Mouse (Mus musculus): Measurements from ENCODE around the gene Tbl1xr1. TPM values are rescaled to one million over a fixed set of nuclear protein-coding genes. Genes with fewer than 3 reads are reported as not detected.

The Tbl1xr1 gene
- polyA plus RNA-seq, 1 experiment from 2014 or later: 10.0 TPM

DNA sequence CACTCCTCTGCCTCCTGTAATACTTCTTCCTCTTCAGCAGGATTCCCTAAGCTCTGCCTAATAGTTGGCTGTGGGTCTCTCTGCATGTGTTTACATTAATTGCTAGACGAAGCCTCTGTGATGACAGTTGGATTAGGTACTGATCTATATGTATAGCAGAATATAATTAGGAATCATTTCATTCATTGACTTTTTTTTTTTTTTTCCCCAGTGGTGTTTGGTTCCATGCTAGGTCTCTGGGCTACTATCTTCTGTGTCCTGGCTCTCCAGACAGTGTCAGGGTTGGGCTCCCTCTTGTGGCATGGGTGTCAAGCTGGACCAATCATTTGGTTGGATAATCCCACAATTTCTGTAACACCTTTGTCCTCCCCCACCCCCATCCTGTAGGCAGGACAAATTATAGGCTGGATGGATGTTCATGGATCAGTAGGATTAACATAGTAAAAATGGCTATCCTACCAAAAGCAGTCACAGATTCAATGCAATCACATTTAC is 71.0 kb downstream of the Tbl1xr1 start:
- Histone ChIP-seq H3K36me3 (no peaks in the 10 kb centered on the region), H3K27me3 (no peaks in the 10 kb centered on the region), H3K4me3 (no peak overlapping the region), H3K4me1 (replicated peaks) (0 out of 2 replicates have a peak, but pooled peaks cover 6% of the 10 kb centered on the region), H3K9me3 (replicated peaks) (no peaks in the 10 kb centered on the region), H3K27ac (no peak overlapping the region), H3K4me2 (no peak overlapping the region), H3K9ac (no peak overlapping the region)
- WGBS: 82% methylated on average over 1 of the region's 1 CpGs
- ATAC-seq (replicated peaks; ENCODE audit: insufficient number of reproducible peaks, insufficient read depth, low FRiP score, low read depth): no peak

DNA sequence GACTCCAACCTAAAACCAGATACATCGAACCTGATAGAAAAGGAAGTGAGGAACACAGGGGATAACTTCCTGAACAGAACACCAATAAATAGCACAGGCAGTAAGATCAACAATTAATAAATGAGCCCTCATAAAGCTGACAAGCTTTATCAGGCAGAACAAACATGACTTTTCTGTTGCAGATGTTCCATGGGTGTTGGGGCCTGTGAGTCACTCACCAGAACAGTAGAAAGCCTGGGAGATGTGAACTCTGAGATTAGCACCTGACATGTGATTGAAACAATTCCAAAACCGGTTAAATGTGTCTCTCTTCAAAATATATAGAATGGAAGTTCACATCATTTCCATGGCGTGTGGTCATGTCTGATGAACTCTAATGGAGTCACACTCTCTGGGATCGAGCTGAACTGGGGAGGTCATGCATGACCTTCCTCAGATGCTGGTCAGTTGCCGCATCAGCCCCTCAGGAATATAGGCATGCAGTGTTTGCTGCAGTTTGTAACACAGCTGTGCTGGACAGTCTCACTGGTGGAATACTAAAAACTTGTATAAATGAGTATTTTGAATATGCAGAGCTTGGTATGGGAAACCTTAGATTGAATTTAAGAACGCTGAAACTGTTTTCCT is 72.0 kb downstream of the Tbl1xr1 start:
- H3K9me3 ChIP-seq (replicated peaks): no peaks in the 10 kb centered on the region
- 0 out of 2 replicates have a peak, but pooled peaks cover 6% of the 10 kb centered on the region for H3K4me1 ChIP-seq (replicated peaks)
- no peak overlapping the region for H3K9ac ChIP-seq
- H3K4me2 ChIP-seq: no peak overlapping the region
- no peak for ATAC-seq (replicated peaks; ENCODE audit: insufficient number of reproducible peaks, insufficient read depth, low FRiP score, low read depth)
- no peaks in the 10 kb centered on the region for H3K36me3 ChIP-seq
- 69% methylated on average over 6 of the region's 6 CpGs for WGBS
- H3K27ac ChIP-seq: no peak overlapping the region
- H3K27me3 ChIP-seq: no peaks in the 10 kb centered on the region
- no peak overlapping the region for H3K4me3 ChIP-seq

DNA sequence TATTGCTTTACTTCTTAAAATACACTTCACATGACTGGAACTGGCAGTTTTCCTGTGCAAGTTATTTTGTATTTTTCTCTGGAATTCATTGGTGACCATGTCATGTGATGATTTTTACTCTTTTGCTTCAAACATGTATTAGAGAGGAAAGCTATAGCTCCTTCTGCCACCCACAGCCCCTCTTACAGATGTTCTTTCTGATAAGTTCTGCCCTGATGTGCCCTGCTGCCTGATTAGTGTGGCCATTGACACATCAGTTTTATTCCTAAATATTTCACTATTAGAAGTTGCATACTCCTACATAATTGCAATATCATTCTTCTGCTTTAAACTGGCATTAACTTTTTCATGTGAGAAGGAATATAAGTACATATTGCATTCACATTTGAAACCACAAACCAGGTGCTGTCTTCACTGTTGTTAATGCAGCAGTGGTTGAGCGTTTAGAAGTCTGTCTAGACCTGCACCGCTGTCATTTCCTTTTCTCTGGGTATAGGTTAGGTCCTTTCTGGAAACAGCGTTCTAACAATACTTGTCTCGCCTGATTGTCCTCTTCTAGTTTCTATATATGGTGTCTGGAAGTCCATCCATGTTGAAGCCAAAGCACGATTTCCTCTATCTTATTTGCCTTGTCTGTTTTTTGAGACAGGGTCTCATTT is 74.5 kb downstream of the Tbl1xr1 start:
- H3K27me3 ChIP-seq: no peaks in the 10 kb centered on the region
- 79% methylated on average over 5 of the region's 5 CpGs for WGBS
- H3K36me3 ChIP-seq: no peaks in the 10 kb centered on the region
- H3K4me3 ChIP-seq: no peak overlapping the region
- no peak overlapping the region for H3K4me2 ChIP-seq
- H3K9me3 ChIP-seq (replicated peaks): no peaks in the 10 kb centered on the region
- ATAC-seq (replicated peaks; ENCODE audit: insufficient number of reproducible peaks, insufficient read depth, low FRiP score, low read depth): no peak
- H3K27ac ChIP-seq: no peak overlapping the region
- H3K4me1 ChIP-seq (replicated peaks): no peaks in the 10 kb centered on the region
- no peak overlapping the region for H3K9ac ChIP-seq

DNA sequence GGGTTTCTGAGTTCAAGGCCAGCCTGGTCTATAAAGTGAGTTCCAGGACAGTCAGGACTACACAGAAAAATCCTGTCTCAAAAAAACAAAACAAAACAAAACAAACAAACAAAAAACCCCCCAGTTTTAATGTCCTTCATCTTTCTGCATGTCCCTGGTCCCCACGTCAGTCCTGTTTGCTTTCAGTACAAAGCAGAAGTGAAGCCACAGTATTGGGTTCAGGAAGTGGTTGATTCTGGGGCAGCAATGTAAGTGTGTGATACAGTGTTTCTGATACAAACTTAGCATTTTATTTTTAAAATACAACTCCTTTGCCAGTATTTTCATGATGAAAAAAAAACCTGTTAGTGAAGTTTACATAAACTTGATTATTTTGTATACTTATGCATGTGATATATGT is 76.3 kb downstream of the Tbl1xr1 start:
- Histone ChIP-seq H3K27ac (no peak overlapping the region), H3K9ac (no peak overlapping the region), H3K36me3 (no peaks in the 10 kb centered on the region), H3K4me3 (no peak overlapping the region), H3K9me3 (replicated peaks) (no peaks in the 10 kb centered on the region), H3K4me1 (replicated peaks) (no peaks in the 10 kb centered on the region), H3K4me2 (no peak overlapping the region), H3K27me3 (no peaks in the 10 kb centered on the region)
- ATAC-seq (replicated peaks; ENCODE audit: insufficient number of reproducible peaks, insufficient read depth, low FRiP score, low read depth): no peak
- WGBS: 86% methylated on average over 1 of the region's 1 CpGs

DNA sequence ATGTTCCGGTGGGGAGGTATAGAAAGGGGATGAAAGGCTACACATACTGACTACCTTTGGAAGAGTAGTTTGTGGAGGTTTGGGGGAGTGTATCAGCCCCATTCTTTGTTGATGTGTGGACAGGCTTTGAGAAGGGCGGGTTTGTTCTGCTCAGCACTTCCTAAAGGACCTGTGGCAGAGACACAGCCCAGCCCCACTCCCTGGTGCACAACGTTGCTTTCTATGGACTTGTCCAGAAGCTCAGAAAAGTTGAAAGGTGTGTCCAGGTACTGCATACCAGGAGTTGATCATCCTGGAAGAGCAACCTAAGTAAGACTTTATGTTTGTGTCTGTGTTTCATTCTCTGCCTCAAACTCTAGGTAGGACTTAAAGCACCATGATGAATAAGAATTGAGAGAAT is 78.1 kb downstream of the Tbl1xr1 start:
- 75% methylated on average over 3 of the region's 3 CpGs for WGBS
- no peak overlapping the region for H3K4me2 ChIP-seq
- H3K27me3 ChIP-seq: no peaks in the 10 kb centered on the region
- H3K4me1 ChIP-seq (replicated peaks): no peaks in the 10 kb centered on the region
- no peak for ATAC-seq (replicated peaks; ENCODE audit: insufficient number of reproducible peaks, insufficient read depth, low FRiP score, low read depth)
- H3K9ac ChIP-seq: no peak overlapping the region
- no peaks in the 10 kb centered on the region for H3K9me3 ChIP-seq (replicated peaks)
- no peak overlapping the region for H3K27ac ChIP-seq
- no peak overlapping the region for H3K4me3 ChIP-seq
- H3K36me3 ChIP-seq: no peaks in the 10 kb centered on the region

DNA sequence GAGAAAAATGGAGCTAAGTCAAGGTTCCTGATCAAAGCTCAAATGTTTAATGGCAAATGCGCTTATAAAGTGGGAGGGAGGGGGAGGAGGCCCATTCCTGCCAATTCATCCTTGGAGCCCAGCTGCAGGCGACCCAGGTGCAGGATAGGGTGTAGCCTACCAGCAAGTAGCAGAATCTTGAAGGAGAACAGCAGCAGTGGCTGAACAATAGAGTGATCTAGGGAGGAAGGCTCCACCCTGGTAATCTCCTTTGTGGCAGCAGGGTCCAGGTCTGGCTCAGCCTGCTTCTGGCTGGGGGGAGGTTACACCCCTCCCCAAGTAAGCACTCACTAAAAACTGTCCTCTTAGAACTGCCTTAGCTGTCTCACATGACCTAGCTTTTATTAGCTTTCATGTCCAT is 79.9 kb downstream of the Tbl1xr1 start:
- 71% methylated on average over 2 of the region's 2 CpGs for WGBS

DNA sequence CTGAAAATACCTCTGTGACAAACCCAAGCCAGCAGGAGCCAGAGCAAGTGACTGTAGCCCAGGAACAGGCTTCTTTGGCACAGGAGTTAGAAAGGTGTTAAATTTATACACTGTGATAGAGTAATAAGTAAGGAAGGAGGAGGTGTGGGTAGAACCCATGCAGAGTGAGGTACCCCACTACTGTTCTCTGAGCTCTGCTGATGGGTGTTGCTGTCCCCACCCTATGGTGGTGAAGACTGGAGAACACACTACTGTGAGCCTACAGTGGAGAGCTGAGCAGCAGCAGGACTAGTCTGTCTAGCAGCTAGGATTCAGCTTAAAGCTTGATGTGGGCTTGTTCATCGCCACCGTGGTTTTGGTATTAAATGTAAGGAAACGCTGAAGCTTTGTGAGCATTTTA is 86.5 kb downstream of the Tbl1xr1 start:
- Histone ChIP-seq H3K36me3 (no peaks in the 10 kb centered on the region), H3K4me3 (no peak overlapping the region), H3K27me3 (no peaks in the 10 kb centered on the region), H3K27ac (no peak overlapping the region), H3K9ac (no peak overlapping the region), H3K9me3 (replicated peaks) (no peaks in the 10 kb centered on the region), H3K4me1 (replicated peaks) (no peaks in the 10 kb centered on the region), H3K4me2 (no peak overlapping the region)
- no peak for ATAC-seq (replicated peaks; ENCODE audit: insufficient number of reproducible peaks, insufficient read depth, low FRiP score, low read depth)
- WGBS: 98% methylated on average over 3 of the region's 3 CpGs

More for the DNA sequence above, 79.9 kb downstream of the Tbl1xr1 start:
- Histone ChIP-seq H3K36me3 (no peaks in the 10 kb centered on the region), H3K27me3 (no peaks in the 10 kb centered on the region), H3K9ac (no peak overlapping the region), H3K4me3 (no peak overlapping the region), H3K27ac (no peak overlapping the region), H3K9me3 (replicated peaks) (no peaks in the 10 kb centered on the region), H3K4me1 (replicated peaks) (no peaks in the 10 kb centered on the region), H3K4me2 (no peak overlapping the region)
- ATAC-seq (replicated peaks; ENCODE audit: insufficient number of reproducible peaks, insufficient read depth, low FRiP score, low read depth): no peak

DNA sequence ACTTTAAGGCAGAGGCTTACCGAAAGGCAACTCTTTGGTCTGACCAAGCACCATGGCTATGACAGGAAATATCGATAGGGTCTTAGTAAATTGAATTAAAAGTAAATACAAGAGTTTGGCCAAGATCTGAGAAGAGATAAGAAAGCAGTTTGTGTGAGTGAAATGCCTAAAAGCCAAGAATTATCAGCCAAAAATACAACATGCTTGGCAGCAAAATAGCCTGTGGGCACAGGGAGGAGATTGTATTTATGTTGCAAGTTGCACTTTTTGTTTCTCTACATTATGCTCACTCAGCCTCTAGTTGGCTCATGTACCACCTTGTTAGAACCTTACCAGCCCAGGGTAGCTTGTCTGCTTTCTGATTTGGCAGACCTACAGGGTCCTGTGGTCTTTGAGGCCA is 91.4 kb downstream of the Tbl1xr1 start:
- no peak for ATAC-seq (replicated peaks; ENCODE audit: insufficient number of reproducible peaks, insufficient read depth, low FRiP score, low read depth)
- Histone ChIP-seq H3K4me1 (replicated peaks) (0 out of 2 replicates have a peak, but pooled peaks cover 2% of the 10 kb centered on the region), H3K4me3 (no peak overlapping the region), H3K9ac (no peak overlapping the region), H3K36me3 (no peaks in the 10 kb centered on the region), H3K9me3 (replicated peaks) (no peaks in the 10 kb centered on the region), H3K27me3 (no peaks in the 10 kb centered on the region), H3K27ac (no peak overlapping the region), H3K4me2 (no peak overlapping the region)
- 92% methylated on average over 2 of the region's 2 CpGs for WGBS

DNA sequence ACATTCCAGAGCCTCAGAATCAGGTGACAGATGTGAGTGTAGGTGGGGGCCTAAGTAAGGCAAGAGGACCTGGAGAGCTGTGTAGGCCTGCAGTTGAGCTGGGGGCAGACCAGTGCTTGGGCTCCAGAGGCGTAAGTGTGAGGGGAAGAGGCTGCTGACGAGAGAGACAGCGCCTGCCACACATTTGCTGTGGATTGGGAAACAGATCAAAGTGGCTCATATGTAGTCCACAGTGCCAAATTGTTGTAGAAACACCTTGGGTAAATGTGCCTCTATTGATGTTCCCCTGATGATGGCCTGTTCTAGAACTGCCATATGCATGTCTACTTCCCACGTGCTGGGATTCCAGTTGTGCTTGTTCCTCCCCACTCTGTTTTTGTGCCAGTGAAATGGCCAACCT is 92.0 kb downstream of the Tbl1xr1 start:
- Histone ChIP-seq H3K27me3 (no peaks in the 10 kb centered on the region), H3K9me3 (replicated peaks) (no peaks in the 10 kb centered on the region), H3K4me1 (replicated peaks) (0 out of 2 replicates have a peak, but pooled peaks cover 3% of the 10 kb centered on the region), H3K27ac (no peak overlapping the region), H3K4me2 (no peak overlapping the region), H3K9ac (no peak overlapping the region), H3K4me3 (no peak overlapping the region), H3K36me3 (no peaks in the 10 kb centered on the region)
- 69% methylated on average over 4 of the region's 4 CpGs for WGBS
- ATAC-seq (replicated peaks; ENCODE audit: insufficient number of reproducible peaks, insufficient read depth, low FRiP score, low read depth): no peak

DNA sequence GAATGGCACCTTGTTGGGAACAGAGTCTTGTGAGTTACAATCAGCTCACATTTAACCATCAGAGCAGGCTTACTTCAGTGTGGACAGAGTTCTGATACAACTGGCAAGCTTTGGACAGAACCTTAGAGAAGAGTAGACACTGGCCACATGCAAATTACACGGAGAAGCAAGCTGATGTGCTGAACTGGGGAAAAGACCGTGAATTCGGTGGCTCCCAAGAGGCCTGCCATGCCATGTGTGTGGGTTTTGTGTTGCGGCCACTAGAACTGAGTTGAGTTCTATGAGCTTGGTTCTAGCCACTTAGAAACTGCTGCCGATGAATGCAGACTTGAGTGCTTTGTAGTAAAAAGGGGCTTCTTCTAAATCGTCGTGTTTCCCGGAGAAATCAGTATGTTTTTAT is 95.1 kb downstream of the Tbl1xr1 start:
- Histone ChIP-seq H3K4me1 (replicated peaks) (0 out of 2 replicates have a peak, but pooled peaks cover 3% of the 10 kb centered on the region), H3K4me2 (no peak overlapping the region), H3K9ac (no peak overlapping the region), H3K4me3 (no peak overlapping the region), H3K36me3 (no peaks in the 10 kb centered on the region), H3K27ac (no peak overlapping the region), H3K27me3 (no peaks in the 10 kb centered on the region), H3K9me3 (replicated peaks) (no peaks in the 10 kb centered on the region)
- 88% methylated on average over 8 of the region's 8 CpGs for WGBS
- ATAC-seq (replicated peaks; ENCODE audit: insufficient number of reproducible peaks, insufficient read depth, low FRiP score, low read depth): no peak

DNA sequence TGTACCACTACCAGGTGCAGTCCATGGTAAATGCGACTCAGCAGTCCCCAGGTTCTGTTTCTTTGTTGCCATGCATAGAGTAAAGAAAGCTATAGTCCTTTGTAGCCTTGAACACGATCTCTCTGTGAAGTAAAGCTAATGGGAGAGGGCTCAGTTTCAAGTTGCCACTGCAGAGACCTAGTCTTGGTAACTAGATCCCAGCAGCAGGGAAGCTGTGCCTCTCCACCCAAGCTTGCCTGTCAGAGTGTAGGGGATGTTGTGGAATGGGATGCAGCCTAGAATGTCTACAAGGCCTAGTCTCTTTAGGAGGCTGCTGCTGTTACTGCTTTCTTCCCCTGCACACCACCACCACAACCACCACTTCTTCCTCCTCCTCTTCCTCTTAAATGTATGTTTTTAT is 96.0 kb downstream of the Tbl1xr1 start:
- Histone ChIP-seq H3K27me3 (no peaks in the 10 kb centered on the region), H3K9me3 (replicated peaks) (no peaks in the 10 kb centered on the region), H3K4me3 (no peak overlapping the region), H3K9ac (no peak overlapping the region), H3K4me2 (no peak overlapping the region), H3K27ac (no peak overlapping the region), H3K4me1 (replicated peaks) (0 out of 2 replicates have a peak, but pooled peaks cover 3% of the 10 kb centered on the region), H3K36me3 (no peaks in the 10 kb centered on the region)
- no peak for ATAC-seq (replicated peaks; ENCODE audit: insufficient number of reproducible peaks, insufficient read depth, low FRiP score, low read depth)
- 76% methylated on average over 2 of the region's 2 CpGs for WGBS

DNA sequence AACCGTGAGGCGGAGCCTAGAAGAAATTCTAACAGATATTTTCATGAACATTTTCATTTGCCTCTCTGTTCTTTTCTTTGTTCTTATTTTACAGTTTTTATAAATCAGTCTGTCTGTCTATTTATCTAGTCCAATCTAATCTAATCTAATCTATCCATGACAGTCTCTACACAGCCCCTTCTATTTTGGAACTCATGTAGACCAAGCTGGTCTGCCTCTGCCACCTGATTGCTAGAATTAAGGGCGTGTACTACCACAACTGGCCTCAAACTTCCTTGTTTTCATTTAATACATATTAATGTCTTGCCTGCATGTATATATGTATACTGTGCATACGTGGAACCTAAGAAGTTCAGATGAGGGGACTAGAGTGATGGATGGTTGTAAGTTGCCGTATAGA is 96.7 kb downstream of the Tbl1xr1 start:
- Histone ChIP-seq H3K27me3 (no peaks in the 10 kb centered on the region), H3K9me3 (replicated peaks) (no peaks in the 10 kb centered on the region), H3K9ac (no peak overlapping the region), H3K4me2 (no peak overlapping the region), H3K4me1 (replicated peaks) (0 out of 2 replicates have a peak, but pooled peaks cover 3% of the 10 kb centered on the region), H3K27ac (no peak overlapping the region), H3K36me3 (no peaks in the 10 kb centered on the region), H3K4me3 (no peak overlapping the region)
- WGBS: 89% methylated on average over 5 of the region's 5 CpGs
- ATAC-seq (replicated peaks; ENCODE audit: insufficient number of reproducible peaks, insufficient read depth, low FRiP score, low read depth): no peak

Data from heart, embryonic 15.5 days (tissue).